Mouse (Mus musculus) kidney, postnatal 0 days (tissue): ENCODE results near the gene Csf3. TPM values are rescaled to one million over a fixed set of nuclear protein-coding genes. Genes with fewer than 3 reads are reported as not detected.
A peak's percentile ranks its signal among the peaks of the same experiment; 100 is the strongest.

Experiments
- ATAC-seq: fragments of 200-750 bp; cut with Nextera tagmentation; replicated peaks from 2 replicates; pipeline ENCODE4 v1.8.0; 2017; ENCODE audit warnings: low read depth, moderate number of reproducible peaks, moderate TSS enrichment, moderate library complexity; ENCODE audit not compliant: low FRiP score
- DNase-seq: peaks from one replicate; pipeline ENCODE4 v3.0.0-alpha.2; 2016; ENCODE audit warnings: low spot score
- H3K27ac ChIP-seq: fragments of 300-500 bp; sonication (generic); 2 replicates; pipeline ENCODE4 v1.5.1; 2014; ENCODE audit warnings: mild to moderate bottlenecking
- H3K27me3 ChIP-seq: fragments of 300-500 bp; sonication (generic); 2 replicates; pipeline ENCODE4 v1.6.1; 2014; ENCODE audit warnings: low read length, mixed read lengths; ENCODE audit not compliant: insufficient read depth
- H3K36me3 ChIP-seq: fragments of 300-500 bp; sonication (generic); 2 replicates; pipeline ENCODE4 v1.6.1; 2014; ENCODE audit warnings: low read length, mixed read lengths; ENCODE audit not compliant: insufficient read depth
- H3K4me1 ChIP-seq: fragments of 300-500 bp; sonication (generic); replicated peaks from 2 replicates; pipeline ENCODE4 v1.6.1; 2014; ENCODE audit warnings: antibody characterized with exemption, low read length, mixed read lengths; ENCODE audit not compliant: insufficient read depth
- H3K4me2 ChIP-seq: fragments of 300-500 bp; sonication (generic); 2 replicates; pipeline ENCODE4 v1.6.1; 2014; ENCODE audit warnings: mild to moderate bottlenecking, low read length, moderate library complexity, mixed read lengths
- H3K4me3 ChIP-seq: fragments of 300-500 bp; sonication (generic); replicated peaks from 2 replicates; pipeline ENCODE4 v1.5.1; 2014; ENCODE audit warnings: low read depth, low read length
- H3K9ac ChIP-seq: fragments of 300-500 bp; sonication (generic); 2 replicates; pipeline ENCODE4 v1.6.1; 2014; ENCODE audit warnings: low read depth, low read length
- H3K9me3 ChIP-seq: fragments of 300-500 bp; sonication (generic); replicated peaks from 2 replicates; pipeline ENCODE4 v1.6.1; 2016; ENCODE audit warnings: low read length, inconsistent platforms, mixed read lengths
- CTCF ChIP-seq: IDR thresholded peaks from 2 replicates; pipeline ENCODE4 v1.5.1; 2016; ENCODE audit warnings: antibody characterized with exemption, low read depth, mild to moderate bottlenecking, moderate library complexity
- WGBS: fragments of 180-500 bp; shearing (Covaris S2); extraction: QIAGEN DNeasy Blood & Tissue Kit; methylation state at CpG from one replicate; pipeline ENCODE4 v1.1.7; 2014; 5-methylcytosine and 5-hydroxymethylcytosine counted together
- polyA plus RNA-seq: library from polyadenylated mRNA; unstranded; fragments of >200 nt; fragmentation: Nextera tagmentation; extraction: Ambion mirVana; gene quantifications from 2 replicates; pipeline ENCODE4 v1.2.1, GENCODE M21; 2015

The Csf3 gene
- polyA plus RNA-seq, 1 experiment from 2014 or later, result 0.13 TPM

DNA sequence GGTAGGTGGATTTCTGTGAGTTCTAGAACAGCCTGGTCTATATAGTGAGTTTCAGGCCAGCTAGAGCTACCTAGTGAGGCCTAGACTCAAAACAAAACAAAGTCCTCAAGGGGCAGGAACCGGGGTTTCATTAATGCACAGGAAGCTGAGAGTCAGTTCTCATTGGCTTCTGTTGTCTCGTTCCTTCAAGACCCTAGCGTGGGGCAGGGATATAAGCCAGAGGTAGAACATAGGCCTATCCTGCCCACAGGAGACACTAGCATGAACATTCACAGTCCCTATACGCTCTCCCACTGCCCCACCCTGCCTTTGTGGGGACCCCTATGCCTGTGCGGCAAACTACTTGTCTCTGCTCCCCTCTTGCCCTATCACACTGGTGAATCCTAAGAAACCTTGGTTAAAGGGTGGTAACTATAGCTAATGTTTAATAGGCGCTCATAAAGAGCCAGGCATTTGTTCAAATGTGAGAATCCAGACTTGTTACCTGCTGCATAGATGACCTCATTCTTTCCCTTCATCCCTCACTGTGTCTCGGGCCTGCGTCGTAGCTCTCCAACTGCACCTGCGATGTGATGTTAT lies 51.6 kb downstream of the Csf3 start:
- 76% methylated on average over 10 of the region's 10 CpGs for WGBS
- H3K27me3 ChIP-seq, result no peaks in the 10 kb centered on the region
- no peak for ATAC-seq
- H3K4me3 ChIP-seq, result no peak overlapping the region
- H3K9me3 ChIP-seq, result no peaks in the 10 kb centered on the region
- H3K27ac ChIP-seq, result peak overlapping the region; percentile 55
- no peak for DNase-seq
- TF ChIP-seq CTCF, result no peak
- H3K36me3 ChIP-seq, result peaks cover 21% of the 10 kb centered on the region; the same call in 1 of the 2 replicates
- no peak overlapping the region for H3K9ac ChIP-seq
- H3K4me2 ChIP-seq, result no peak overlapping the region
- peaks cover 75% of the 10 kb centered on the region for H3K4me1 ChIP-seq

Other genes starting within 250 kb of the Csf3 start
- gene Ikzf3, start 155.2 kb upstream of the Csf3 start, polyA plus RNA-seq, result 0.26 and 0.29 TPM in 2 replicates
- 0.43 and 0.64 TPM in 2 replicates for gene Zpbp2, start 150.2 kb upstream of the Csf3 start, polyA plus RNA-seq
- gene Ormdl3, start 113.9 kb upstream of the Csf3 start, polyA plus RNA-seq, result 50.1 and 51.3 TPM in 2 replicates
- gene Lrrc3c, start 103.0 kb upstream of the Csf3 start, polyA plus RNA-seq, result not detected in 2 replicates
- gene Gm12355, start 75.6 kb upstream of the Csf3 start, polyA plus RNA-seq, result 0.92 and 1.2 TPM in 2 replicates
- not detected in 2 replicates for gene Gsdma3, start 74.9 kb upstream of the Csf3 start, polyA plus RNA-seq
- gene Gsdma2, start 54.5 kb upstream of the Csf3 start, polyA plus RNA-seq, result not detected in 2 replicates
- 0.21 TPM in 1 of 2 replicates, not detected in the other for gene Gsdma, start 36.9 kb upstream of the Csf3 start, polyA plus RNA-seq
- gene Psmd3, start 18.7 kb upstream of the Csf3 start, polyA plus RNA-seq, result 234 and 259 TPM in 2 replicates
- gene Med24, start 28.2 kb downstream of the Csf3 start, polyA plus RNA-seq, result 38.3 and 41.2 TPM in 2 replicates
- 26.1 TPM in 2 replicates for gene Thra, start 39.4 kb downstream of the Csf3 start, polyA plus RNA-seq
- gene Nr1d1, start 74.1 kb downstream of the Csf3 start, polyA plus RNA-seq, result 3.1 and 3.5 TPM in 2 replicates
- gene Msl1, start 94.3 kb downstream of the Csf3 start, polyA plus RNA-seq, result 17.8 and 19.3 TPM in 2 replicates
- 24.6 and 25.7 TPM in 2 replicates for gene Casc3, start 103.6 kb downstream of the Csf3 start, polyA plus RNA-seq
- 0.77 and 1.0 TPM in 2 replicates for gene Rapgefl1, start 135.5 kb downstream of the Csf3 start, polyA plus RNA-seq
- gene Wipf2, start 162.4 kb downstream of the Csf3 start, polyA plus RNA-seq, result 3.4 and 3.5 TPM in 2 replicates
- gene Cdc6, start 206.5 kb downstream of the Csf3 start, polyA plus RNA-seq, result 12.3 and 15.5 TPM in 2 replicates
- 25.7 and 26.3 TPM in 2 replicates for gene Rara, start 226.6 kb downstream of the Csf3 start, polyA plus RNA-seq